Mouse (Mus musculus): Measurements from ENCODE around the gene A930033H14Rik.

DNA sequence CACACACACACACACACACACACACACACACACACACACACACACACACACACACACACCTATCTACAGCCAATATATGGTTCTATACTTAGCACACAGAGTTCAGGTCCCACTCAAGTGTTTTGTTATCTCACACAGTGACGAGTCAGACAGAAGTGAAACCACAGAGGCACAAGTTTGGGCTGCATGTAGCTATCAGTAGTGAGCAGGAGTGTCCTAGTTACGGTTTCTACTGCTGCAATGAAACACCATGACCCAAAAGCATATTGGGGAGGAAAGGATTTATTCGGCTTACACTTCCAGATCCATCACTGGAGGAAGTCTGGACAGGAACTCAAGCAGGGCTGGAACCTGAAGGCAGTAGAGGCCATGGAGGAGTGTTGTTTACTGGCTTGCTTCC, 9.1 kb upstream of the A930033H14Rik start:
- TF ChIP-seq CTCF (IDR thresholded peaks at IDR 0.05; ENCODE audit: borderline replicate concordance, insufficient read depth, low read length) (no peak), POLR2A (IDR thresholded peaks at IDR 0.05; ENCODE audit: low read depth, low read length) (no peak)

All from embryonic fibroblast, embryonic 13.5 days (primary cell).